Mouse (Mus musculus): ENCODE results near the gene Esm1. TPM values are rescaled to one million over a fixed set of nuclear protein-coding genes. Genes with fewer than 3 reads are reported as not detected.
A peak's percentile ranks its signal among the peaks of the same experiment; 100 is the strongest.

Gene Esm1
- 0.65 and 0.75 TPM in 2 replicates for polyA plus RNA-seq (2015; fragmentation: Nextera tagmentation; extraction: Ambion mirVana)

- no peak within 1 kb of the TSS for H3K4me3 ChIP-seq (replicated peaks)
- WGBS (ENCODE audit: insufficient replicate concordance): 38% methylated on average over 15 of the region's 15 CpGs
- H3K4me1 ChIP-seq (replicated peaks): peaks cover 10% of the 10 kb centered on the region; the same call in 1 of the 2 replicates
- H3K9me3 ChIP-seq (replicated peaks): no peaks in the 10 kb centered on the region
- no peaks in the 10 kb centered on the region for H3K36me3 ChIP-seq
- H3K4me2 ChIP-seq: no peak within 1 kb of the TSS
- peaks cover 11% of the 10 kb centered on the region for H3K27me3 ChIP-seq
- H3K27ac ChIP-seq: no peak within 1 kb of the TSS
- ATAC-seq (ENCODE audit: low read depth): no peak
- no peak for DNase-seq
- no peak within 1 kb of the TSS for H3K9ac ChIP-seq
Observed at GRCm38 (mm10) chr13:113209624-113210023, at the start of gene Esm1. Gene Esm1 (plus strand): TSS chr13:113209659.

GRCm38 (mm10) chr13:113164252-113165005 lies 45.0 kb upstream of the Esm1 start:
- DNase-seq: no peak
- Histone ChIP-seq H3K9ac (no peak overlapping the region), H3K4me1 (replicated peaks) (no peaks in the 10 kb centered on the region), H3K4me3 (replicated peaks) (no peak overlapping the region), H3K9me3 (replicated peaks) (no peaks in the 10 kb centered on the region), H3K27ac (no peak overlapping the region), H3K36me3 (no peaks in the 10 kb centered on the region), H3K27me3 (no peaks in the 10 kb centered on the region), H3K4me2 (no peak overlapping the region)
- 66% methylated on average over 5 of the region's 5 CpGs for WGBS (ENCODE audit: insufficient replicate concordance)
- no peak for ATAC-seq (ENCODE audit: low read depth)

- 54% methylated on average over 9 of the region's 9 CpGs for WGBS (ENCODE audit: insufficient replicate concordance)
- Histone ChIP-seq H3K4me3 (replicated peaks) (no peak overlapping the region), H3K36me3 (no peaks in the 10 kb centered on the region), H3K27me3 (no peaks in the 10 kb centered on the region), H3K4me2 (no peak overlapping the region), H3K9me3 (replicated peaks) (no peaks in the 10 kb centered on the region), H3K9ac (no peak overlapping the region), H3K27ac (no peak overlapping the region), H3K4me1 (replicated peaks) (no peaks in the 10 kb centered on the region)
- DNase-seq (no peak), ATAC-seq (ENCODE audit: low read depth) (peak; percentile 36; the same call in 1 of the 2 replicates)
Observed at GRCm38 (mm10) chr13:113168018-113168534, 41.4 kb upstream of the Esm1 start.

GRCm38 (mm10) chr13:113170256-113170655 lies 39.2 kb upstream of the Esm1 start:
- H3K4me3 ChIP-seq (replicated peaks): no peak overlapping the region
- DNase-seq (no peak), ATAC-seq (ENCODE audit: low read depth) (no peak)
- no peak overlapping the region for H3K27ac ChIP-seq
- H3K4me1 ChIP-seq (replicated peaks): no peaks in the 10 kb centered on the region
- no peaks in the 10 kb centered on the region for H3K9me3 ChIP-seq (replicated peaks)
- H3K4me2 ChIP-seq: no peak overlapping the region
- H3K27me3 ChIP-seq: no peaks in the 10 kb centered on the region
- no peak overlapping the region for H3K9ac ChIP-seq
- H3K36me3 ChIP-seq: no peaks in the 10 kb centered on the region

- no peak overlapping the region for H3K27ac ChIP-seq
- H3K4me3 ChIP-seq (replicated peaks): no peak overlapping the region
- H3K9me3 ChIP-seq (replicated peaks): no peaks in the 10 kb centered on the region
- no peaks in the 10 kb centered on the region for H3K27me3 ChIP-seq
- DNase-seq (no peak), ATAC-seq (ENCODE audit: low read depth) (no peak)
- no peak overlapping the region for H3K9ac ChIP-seq
- 74% methylated on average over 6 of the region's 6 CpGs for WGBS (ENCODE audit: insufficient replicate concordance)
- H3K4me2 ChIP-seq: no peak overlapping the region
- H3K36me3 ChIP-seq: no peaks in the 10 kb centered on the region
- H3K4me1 ChIP-seq (replicated peaks): no peaks in the 10 kb centered on the region
Observed at GRCm38 (mm10) chr13:113174162-113174561, 35.3 kb upstream of the Esm1 start.

- 73% methylated on average over 8 of the region's 8 CpGs for WGBS (ENCODE audit: insufficient replicate concordance)
- H3K9me3 ChIP-seq (replicated peaks): no peaks in the 10 kb centered on the region
- no peaks in the 10 kb centered on the region for H3K4me1 ChIP-seq (replicated peaks)
- no peak overlapping the region for H3K4me3 ChIP-seq (replicated peaks)
- no peak overlapping the region for H3K27ac ChIP-seq
- H3K27me3 ChIP-seq: no peaks in the 10 kb centered on the region
- no peak for DNase-seq
- ATAC-seq (ENCODE audit: low read depth): no peak
- H3K36me3 ChIP-seq: no peaks in the 10 kb centered on the region
- no peak overlapping the region for H3K9ac ChIP-seq
- no peak overlapping the region for H3K4me2 ChIP-seq
Observed at GRCm38 (mm10) chr13:113183310-113183709, 26.1 kb upstream of the Esm1 start.

GRCm38 (mm10) chr13:113183720-113184119 lies 25.7 kb upstream of the Esm1 start:
- no peak overlapping the region for H3K27ac ChIP-seq
- H3K4me3 ChIP-seq (replicated peaks): no peak overlapping the region
- no peaks in the 10 kb centered on the region for H3K27me3 ChIP-seq
- H3K4me2 ChIP-seq: no peak overlapping the region
- no peaks in the 10 kb centered on the region for H3K4me1 ChIP-seq (replicated peaks)
- ATAC-seq (ENCODE audit: low read depth) (no peak), DNase-seq (no peak)
- no peaks in the 10 kb centered on the region for H3K9me3 ChIP-seq (replicated peaks)
- WGBS (ENCODE audit: insufficient replicate concordance): 72% methylated on average over 4 of the region's 4 CpGs
- no peak overlapping the region for H3K9ac ChIP-seq
- no peaks in the 10 kb centered on the region for H3K36me3 ChIP-seq

GRCm38 (mm10) chr13:113196808-113197674 lies 12.4 kb upstream of the Esm1 start:
- WGBS (ENCODE audit: insufficient replicate concordance): 59% methylated on average over 13 of the region's 13 CpGs
- H3K4me1 ChIP-seq (replicated peaks): no peaks in the 10 kb centered on the region
- no peak overlapping the region for H3K9ac ChIP-seq
- H3K27ac ChIP-seq: no peak overlapping the region
- no peaks in the 10 kb centered on the region for H3K27me3 ChIP-seq
- no peak for DNase-seq
- no peaks in the 10 kb centered on the region for H3K36me3 ChIP-seq
- no peak overlapping the region for H3K4me3 ChIP-seq (replicated peaks)
- H3K9me3 ChIP-seq (replicated peaks): no peaks in the 10 kb centered on the region
- no peak for ATAC-seq (ENCODE audit: low read depth)
- H3K4me2 ChIP-seq: no peak overlapping the region

- no peak for DNase-seq
- WGBS (ENCODE audit: insufficient replicate concordance): 54% methylated on average over 9 of the region's 9 CpGs
- no peak for ATAC-seq (ENCODE audit: low read depth)
- Histone ChIP-seq H3K9ac (no peak overlapping the region), H3K27ac (no peak overlapping the region), H3K4me2 (no peak overlapping the region), H3K27me3 (no peaks in the 10 kb centered on the region), H3K4me1 (replicated peaks) (no peaks in the 10 kb centered on the region), H3K36me3 (no peaks in the 10 kb centered on the region), H3K9me3 (replicated peaks) (no peaks in the 10 kb centered on the region), H3K4me3 (replicated peaks) (no peak overlapping the region)
Observed at GRCm38 (mm10) chr13:113197872-113198502, 11.5 kb upstream of the Esm1 start.

GRCm38 (mm10) chr13:113199331-113199730 lies 10.1 kb upstream of the Esm1 start:
- ATAC-seq (ENCODE audit: low read depth) (no peak), DNase-seq (no peak)
- H3K4me2 ChIP-seq: no peak overlapping the region
- no peaks in the 10 kb centered on the region for H3K9me3 ChIP-seq (replicated peaks)
- WGBS (ENCODE audit: insufficient replicate concordance): 36% methylated on average over 3 of the region's 3 CpGs
- H3K36me3 ChIP-seq: no peaks in the 10 kb centered on the region
- H3K4me1 ChIP-seq (replicated peaks): no peaks in the 10 kb centered on the region
- no peak overlapping the region for H3K27ac ChIP-seq
- H3K27me3 ChIP-seq: no peaks in the 10 kb centered on the region
- H3K4me3 ChIP-seq (replicated peaks): no peak overlapping the region
- no peak overlapping the region for H3K9ac ChIP-seq

- Histone ChIP-seq H3K9ac (no peak overlapping the region), H3K27ac (no peak overlapping the region), H3K4me1 (replicated peaks) (no peaks in the 10 kb centered on the region), H3K4me3 (replicated peaks) (no peak overlapping the region), H3K9me3 (replicated peaks) (no peaks in the 10 kb centered on the region), H3K36me3 (no peaks in the 10 kb centered on the region), H3K27me3 (no peaks in the 10 kb centered on the region), H3K4me2 (no peak overlapping the region)
- DNase-seq: no peak
- no peak for ATAC-seq (ENCODE audit: low read depth)
- 53% methylated on average over 8 of the region's 8 CpGs for WGBS (ENCODE audit: insufficient replicate concordance)
Observed at GRCm38 (mm10) chr13:113200726-113201125, 8.7 kb upstream of the Esm1 start.

Measured in liver, embryonic 13.5 days (tissue).